Mouse (Mus musculus): Measurements from ENCODE around the gene Unc45b. TPM values are rescaled to one million over a fixed set of nuclear protein-coding genes. Genes with fewer than 3 reads are reported as not detected.
A peak's percentile ranks its signal among the peaks of the same experiment; 100 is the strongest.
"Not testable (repeated sequence)": the region's sequence is repeated elsewhere in the genome, so short reads cannot be mapped to it uniquely, and the experiment has no call there.

Gene Unc45b
- polyA plus RNA-seq, 1 experiment from 2014 or later, result 7.3 TPM

DNA sequence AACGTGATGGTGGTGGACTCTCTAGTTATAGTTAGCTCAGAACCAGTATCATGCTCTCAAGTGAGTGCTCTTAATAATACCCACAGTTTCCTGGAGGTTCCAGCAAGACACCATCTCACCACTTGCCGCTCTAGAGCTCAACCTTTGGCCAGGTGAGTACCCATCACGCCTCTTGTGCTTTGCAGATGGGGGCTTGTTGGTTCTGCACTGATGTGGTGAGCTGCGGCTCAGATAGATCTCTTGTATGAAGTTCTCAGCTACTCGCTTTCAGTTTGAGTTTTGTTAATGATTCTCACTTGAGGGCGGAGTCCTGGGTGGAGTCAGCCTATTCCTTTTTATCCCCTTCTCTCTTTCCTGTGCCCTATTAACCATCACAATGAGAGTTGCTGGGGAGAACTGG is 44.3 kb downstream of the Unc45b start:
- no peak overlapping the region for H3K27ac ChIP-seq (ENCODE audit: low read length)
- WGBS, result 80% methylated on average over 6 of the region's 6 CpGs
- ATAC-seq (ENCODE audit: low FRiP score, low TSS enrichment), result no peak
- H3K27me3 ChIP-seq (ENCODE audit: insufficient read depth, low read length), result peaks cover 25% of the 10 kb centered on the region
- no peaks in the 10 kb centered on the region for H3K36me3 ChIP-seq (ENCODE audit: insufficient read depth, low read length)
- H3K9me3 ChIP-seq (ENCODE audit: low read length), result no peaks in the 10 kb centered on the region
- peaks cover 16% of the 10 kb centered on the region for H3K4me1 ChIP-seq (ENCODE audit: insufficient read depth, low read length)
- H3K9ac ChIP-seq (replicated peaks; ENCODE audit: low read length), result no peak overlapping the region
- H3K4me2 ChIP-seq (replicated peaks; ENCODE audit: low read depth, low read length), result no peak overlapping the region
- H3K4me3 ChIP-seq (ENCODE audit: low read length), result no peak overlapping the region

DNA sequence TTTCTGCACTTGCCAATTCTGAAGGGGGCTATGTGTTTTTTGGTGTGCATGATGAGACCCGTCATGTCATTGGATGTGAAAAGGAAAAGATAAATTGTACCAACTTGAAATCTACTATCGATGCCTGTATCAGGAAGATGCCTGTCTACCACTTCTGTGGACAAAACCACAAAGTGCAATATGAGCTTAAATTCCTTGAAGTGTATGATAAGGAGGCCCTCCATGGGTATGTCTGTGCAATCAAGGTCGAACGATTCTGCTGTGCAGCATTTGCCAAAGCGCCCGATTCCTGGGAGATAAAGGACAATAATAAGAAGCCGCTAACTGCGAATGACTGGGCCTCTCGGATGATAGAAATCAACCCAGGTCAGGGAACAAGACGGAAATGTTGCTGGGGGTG is 46.6 kb downstream of the Unc45b start:
- no peak overlapping the region for H3K9ac ChIP-seq (replicated peaks; ENCODE audit: low read length)
- 72% methylated on average over 10 of the region's 10 CpGs for WGBS
- H3K27ac ChIP-seq (ENCODE audit: low read length), result no peak overlapping the region
- H3K9me3 ChIP-seq (ENCODE audit: low read length), result no peaks in the 10 kb centered on the region
- H3K4me2 ChIP-seq (replicated peaks; ENCODE audit: low read depth, low read length), result no peak overlapping the region
- peaks cover 3% of the 10 kb centered on the region; the same call in 1 of the 2 replicates for H3K4me1 ChIP-seq (ENCODE audit: insufficient read depth, low read length)
- no peak for ATAC-seq (ENCODE audit: low FRiP score, low TSS enrichment)
- no peak overlapping the region for H3K4me3 ChIP-seq (ENCODE audit: low read length)
- peaks cover 20% of the 10 kb centered on the region for H3K27me3 ChIP-seq (ENCODE audit: insufficient read depth, low read length)
- H3K36me3 ChIP-seq (ENCODE audit: insufficient read depth, low read length), result no peaks in the 10 kb centered on the region

DNA sequence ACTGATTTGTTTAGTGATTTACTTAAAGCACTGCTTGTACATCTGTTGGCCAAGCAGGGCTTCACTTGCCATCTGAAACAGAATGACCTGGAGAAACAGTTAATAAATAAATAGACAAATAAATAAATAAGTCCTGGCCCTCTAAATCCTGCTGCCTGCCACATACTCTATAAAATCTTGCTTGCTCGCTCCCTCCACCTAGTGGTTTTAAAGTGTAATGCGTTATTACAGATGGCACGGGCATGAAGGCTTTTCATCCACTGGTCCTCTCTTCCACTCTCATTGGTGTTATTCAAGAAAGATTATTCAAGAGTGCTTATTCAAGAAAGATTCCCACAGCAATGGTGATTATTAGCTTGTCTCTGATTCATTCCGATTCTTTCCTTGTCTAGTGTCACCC is 49.3 kb downstream of the Unc45b start:
- H3K27ac ChIP-seq (ENCODE audit: low read length), result no peak overlapping the region
- no peak overlapping the region for H3K4me3 ChIP-seq (ENCODE audit: low read length)
- no peak for ATAC-seq (ENCODE audit: low FRiP score, low TSS enrichment)
- H3K36me3 ChIP-seq (ENCODE audit: insufficient read depth, low read length), result no peaks in the 10 kb centered on the region
- H3K27me3 ChIP-seq (ENCODE audit: insufficient read depth, low read length), result 0 out of 2 replicates have a peak, but pooled peaks cover under 1% of the 10 kb centered on the region
- 20% methylated on average over 4 of the region's 4 CpGs for WGBS
- H3K4me1 ChIP-seq (ENCODE audit: insufficient read depth, low read length), result no peaks in the 10 kb centered on the region
- H3K9me3 ChIP-seq (ENCODE audit: low read length), result no peaks in the 10 kb centered on the region
- H3K4me2 ChIP-seq (replicated peaks; ENCODE audit: low read depth, low read length), result no peak overlapping the region
- no peak overlapping the region for H3K9ac ChIP-seq (replicated peaks; ENCODE audit: low read length)

DNA sequence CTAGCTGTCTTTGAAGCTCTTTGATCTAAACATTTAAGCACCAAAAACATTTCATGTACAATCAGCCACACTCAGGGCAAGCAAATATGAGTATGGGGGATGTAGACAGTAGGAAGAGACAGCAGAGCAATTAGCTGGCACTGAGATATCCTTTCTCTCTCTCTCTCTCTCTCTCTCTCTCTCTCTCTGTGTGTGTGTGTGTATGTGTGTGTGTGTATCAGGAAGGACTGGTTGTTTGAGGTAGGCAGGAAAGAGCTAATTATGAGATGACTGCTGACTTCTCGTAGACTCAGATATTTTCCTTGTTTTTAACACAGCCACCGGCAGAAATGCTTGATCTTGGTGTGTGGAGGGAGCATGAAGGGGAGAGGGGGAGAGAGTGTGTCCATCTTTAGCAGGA is 51.4 kb downstream of the Unc45b start:
- Histone ChIP-seq H3K9ac (replicated peaks; ENCODE audit: low read length) (no peak overlapping the region), H3K4me1 (ENCODE audit: insufficient read depth, low read length) (no peaks in the 10 kb centered on the region), H3K36me3 (ENCODE audit: insufficient read depth, low read length) (no peaks in the 10 kb centered on the region), H3K27ac (ENCODE audit: low read length) (no peak overlapping the region), H3K4me2 (replicated peaks; ENCODE audit: low read depth, low read length) (no peak overlapping the region), H3K27me3 (ENCODE audit: insufficient read depth, low read length) (no peaks in the 10 kb centered on the region), H3K9me3 (ENCODE audit: low read length) (no peaks in the 10 kb centered on the region), H3K4me3 (ENCODE audit: low read length) (no peak overlapping the region)
- no peak for ATAC-seq (ENCODE audit: low FRiP score, low TSS enrichment)
- WGBS, result 64% methylated on average over 2 of the region's 2 CpGs

DNA sequence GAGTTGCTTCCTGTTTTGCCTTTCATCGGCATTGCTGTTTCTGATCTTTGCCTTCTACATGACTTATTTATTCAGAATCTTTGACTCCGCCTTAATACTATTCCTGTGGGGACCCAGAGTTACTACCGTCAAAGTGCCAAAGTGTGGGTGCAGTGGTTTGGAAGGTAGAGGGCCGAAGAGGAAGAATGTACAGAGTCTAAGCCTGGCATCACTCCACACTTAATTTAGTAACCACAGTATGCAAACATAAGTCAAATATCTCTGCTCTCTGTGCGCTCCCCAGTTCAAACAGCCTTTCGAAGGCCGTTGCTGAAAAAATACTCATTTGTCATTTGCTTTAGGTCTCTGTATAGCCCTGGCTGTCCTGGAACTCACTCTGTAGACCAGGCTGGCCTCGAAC is 51.9 kb downstream of the Unc45b start:
- H3K9ac ChIP-seq (replicated peaks; ENCODE audit: low read length), result no peak overlapping the region
- H3K4me2 ChIP-seq (replicated peaks; ENCODE audit: low read depth, low read length), result no peak overlapping the region
- no peak overlapping the region for H3K4me3 ChIP-seq (ENCODE audit: low read length)
- 79% methylated on average over 8 of the region's 8 CpGs for WGBS
- H3K27me3 ChIP-seq (ENCODE audit: insufficient read depth, low read length), result no peaks in the 10 kb centered on the region
- no peaks in the 10 kb centered on the region for H3K36me3 ChIP-seq (ENCODE audit: insufficient read depth, low read length)
- no peak overlapping the region for H3K27ac ChIP-seq (ENCODE audit: low read length)
- no peaks in the 10 kb centered on the region for H3K9me3 ChIP-seq (ENCODE audit: low read length)
- ATAC-seq (ENCODE audit: low FRiP score, low TSS enrichment), result no peak
- H3K4me1 ChIP-seq (ENCODE audit: insufficient read depth, low read length), result no peaks in the 10 kb centered on the region

DNA sequence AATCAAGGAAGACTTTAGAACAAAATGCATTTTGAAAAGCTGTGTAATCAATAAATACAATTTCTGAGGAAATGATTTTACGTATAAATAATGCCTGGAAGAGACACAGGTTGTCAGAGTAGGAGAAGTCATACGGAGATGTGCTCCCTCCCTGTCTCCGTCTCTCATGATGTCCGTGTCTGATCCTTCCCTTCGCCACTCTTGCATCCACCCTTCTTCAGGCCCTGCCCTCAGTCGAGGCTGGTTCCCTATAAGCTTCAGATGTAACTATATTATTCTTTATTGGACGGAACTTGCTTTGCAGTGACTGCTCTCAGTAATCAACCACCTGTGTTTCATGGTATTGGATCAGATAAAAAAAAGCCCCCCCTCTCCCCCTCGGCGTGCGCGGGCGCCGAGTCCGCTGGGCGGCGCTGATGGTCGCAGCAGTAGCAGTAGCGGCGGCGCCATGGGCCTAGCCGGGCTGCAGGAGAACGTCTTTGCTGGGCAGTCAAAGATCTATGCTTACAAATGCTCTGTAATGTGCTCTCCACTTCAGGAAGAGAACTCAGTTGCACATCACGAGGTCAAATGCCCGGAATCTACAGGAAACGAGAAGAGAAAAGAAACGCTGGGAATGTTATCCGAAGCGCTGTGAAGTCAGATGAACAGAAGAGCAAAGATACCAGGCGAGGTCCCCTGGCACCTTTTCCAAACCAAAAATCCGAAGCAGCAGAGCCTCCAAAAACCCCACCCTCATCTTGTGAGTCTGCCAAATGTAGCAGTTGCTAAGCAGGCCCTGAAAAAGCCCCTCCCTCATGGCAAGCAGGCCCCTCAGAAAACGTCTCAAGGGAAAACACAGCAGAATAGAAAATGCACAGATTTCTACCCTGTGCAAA is 60.6 kb downstream of the Unc45b start:
- H3K36me3 ChIP-seq (ENCODE audit: insufficient read depth, low read length), result no peaks in the 10 kb centered on the region
- no peak overlapping the region for H3K27ac ChIP-seq (ENCODE audit: low read length)
- peaks cover 5% of the 10 kb centered on the region; the same call in 1 of the 2 replicates for H3K4me1 ChIP-seq (ENCODE audit: insufficient read depth, low read length)
- H3K4me3 ChIP-seq (ENCODE audit: low read length), result peak overlapping the region; percentile 24
- ATAC-seq (ENCODE audit: low FRiP score, low TSS enrichment), result no peak
- no peaks in the 10 kb centered on the region for H3K27me3 ChIP-seq (ENCODE audit: insufficient read depth, low read length)
- H3K9me3 ChIP-seq (ENCODE audit: low read length), result no peaks in the 10 kb centered on the region
- H3K4me2 ChIP-seq (replicated peaks; ENCODE audit: low read depth, low read length), result peak overlapping the region; percentile 51
- H3K9ac ChIP-seq (replicated peaks; ENCODE audit: low read length), result peak overlapping the region; percentile 46
- WGBS, result 8% methylated on average over 31 of the region's 31 CpGs

- Histone ChIP-seq H3K27me3 (ENCODE audit: insufficient read depth, low read length) (no peaks in the 10 kb centered on the region), H3K36me3 (ENCODE audit: insufficient read depth, low read length) (no peaks in the 10 kb centered on the region), H3K9me3 (ENCODE audit: low read length) (no peaks in the 10 kb centered on the region), H3K27ac (ENCODE audit: low read length) (no peak overlapping the region), H3K4me3 (ENCODE audit: low read length) (no peak overlapping the region), H3K4me1 (ENCODE audit: insufficient read depth, low read length) (peaks cover 5% of the 10 kb centered on the region; the same call in 1 of the 2 replicates), H3K9ac (replicated peaks; ENCODE audit: low read length) (no peak overlapping the region), H3K4me2 (replicated peaks; ENCODE audit: low read depth, low read length) (peak overlapping the region; percentile 51)
- 73% methylated on average over 10 of the region's 11 CpGs for WGBS
- no peak for ATAC-seq (ENCODE audit: low FRiP score, low TSS enrichment)
Measured at GRCm38 (mm10) chr11:82971590-82971974, 61.2 kb downstream of the Unc45b start.

GRCm38 (mm10) chr11:82973916-82974315 is 63.6 kb downstream of the Unc45b start:
- no peak for ATAC-seq (ENCODE audit: low FRiP score, low TSS enrichment)
- H3K27me3 ChIP-seq (ENCODE audit: insufficient read depth, low read length), result no peaks in the 10 kb centered on the region
- H3K9ac ChIP-seq (replicated peaks; ENCODE audit: low read length), result no peak overlapping the region
- H3K4me2 ChIP-seq (replicated peaks; ENCODE audit: low read depth, low read length), result no peak overlapping the region
- peaks cover 5% of the 10 kb centered on the region; the same call in 1 of the 2 replicates for H3K4me1 ChIP-seq (ENCODE audit: insufficient read depth, low read length)
- no peaks in the 10 kb centered on the region for H3K9me3 ChIP-seq (ENCODE audit: low read length)
- no peaks in the 10 kb centered on the region for H3K36me3 ChIP-seq (ENCODE audit: insufficient read depth, low read length)
- 25% methylated on average over 5 of the region's 5 CpGs for WGBS
- no peak overlapping the region for H3K4me3 ChIP-seq (ENCODE audit: low read length)
- no peak overlapping the region for H3K27ac ChIP-seq (ENCODE audit: low read length)

DNA sequence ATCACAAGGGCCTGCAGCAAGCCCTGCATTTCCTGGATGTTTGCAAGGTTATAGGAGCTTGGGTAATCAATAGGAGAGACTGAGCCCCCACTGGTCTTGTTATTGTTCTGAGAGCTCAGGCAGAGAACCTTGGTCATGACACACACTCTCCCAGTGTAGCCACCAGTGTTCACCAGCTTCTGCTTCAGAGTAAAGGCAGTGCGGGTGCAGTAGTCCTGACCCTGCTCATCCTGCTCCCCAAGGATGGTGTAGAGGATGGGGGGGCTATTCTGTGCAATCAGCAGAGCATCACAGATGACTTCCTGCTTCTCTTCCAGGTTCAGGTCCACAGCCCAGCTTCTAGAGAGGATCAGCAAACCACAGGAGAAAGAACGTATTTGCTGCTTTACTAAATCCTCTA is 72.1 kb downstream of the Unc45b start:
- not testable (repeated sequence) for H3K4me1 ChIP-seq (ENCODE audit: insufficient read depth, low read length); ATAC-seq (ENCODE audit: low FRiP score, low TSS enrichment); H3K27me3 ChIP-seq (ENCODE audit: insufficient read depth, low read length); H3K4me2 ChIP-seq (replicated peaks; ENCODE audit: low read depth, low read length); H3K9ac ChIP-seq (replicated peaks; ENCODE audit: low read length); H3K9me3 ChIP-seq (ENCODE audit: low read length); H3K27ac ChIP-seq (ENCODE audit: low read length); H3K4me3 ChIP-seq (ENCODE audit: low read length)
- 92% methylated on average over 2 of the region's 2 CpGs for WGBS
- peaks cover 29% of the 10 kb centered on the region for H3K36me3 ChIP-seq (ENCODE audit: insufficient read depth, low read length)

- H3K4me1 ChIP-seq (ENCODE audit: insufficient read depth, low read length), result no peaks in the 10 kb centered on the region
- no peak overlapping the region for H3K27ac ChIP-seq (ENCODE audit: low read length)
- no peaks in the 10 kb centered on the region for H3K27me3 ChIP-seq (ENCODE audit: insufficient read depth, low read length)
- peaks cover 29% of the 10 kb centered on the region for H3K36me3 ChIP-seq (ENCODE audit: insufficient read depth, low read length)
- H3K4me2 ChIP-seq (replicated peaks; ENCODE audit: low read depth, low read length), result no peak overlapping the region
- H3K4me3 ChIP-seq (ENCODE audit: low read length), result no peak overlapping the region
- H3K9ac ChIP-seq (replicated peaks; ENCODE audit: low read length), result no peak overlapping the region
- H3K9me3 ChIP-seq (ENCODE audit: low read length), result 0 out of 2 replicates have a peak, but pooled peaks cover 4% of the 10 kb centered on the region
- ATAC-seq (ENCODE audit: low FRiP score, low TSS enrichment), result no peak
- 83% methylated on average over 17 of the region's 17 CpGs for WGBS
Measured at GRCm38 (mm10) chr11:82983193-82983592, 72.8 kb downstream of the Unc45b start.

Measured in kidney, embryonic 16.5 days (tissue).